7 mouse cellular contexts compared by ENCODE assay signal in the genomic region with DNA sequence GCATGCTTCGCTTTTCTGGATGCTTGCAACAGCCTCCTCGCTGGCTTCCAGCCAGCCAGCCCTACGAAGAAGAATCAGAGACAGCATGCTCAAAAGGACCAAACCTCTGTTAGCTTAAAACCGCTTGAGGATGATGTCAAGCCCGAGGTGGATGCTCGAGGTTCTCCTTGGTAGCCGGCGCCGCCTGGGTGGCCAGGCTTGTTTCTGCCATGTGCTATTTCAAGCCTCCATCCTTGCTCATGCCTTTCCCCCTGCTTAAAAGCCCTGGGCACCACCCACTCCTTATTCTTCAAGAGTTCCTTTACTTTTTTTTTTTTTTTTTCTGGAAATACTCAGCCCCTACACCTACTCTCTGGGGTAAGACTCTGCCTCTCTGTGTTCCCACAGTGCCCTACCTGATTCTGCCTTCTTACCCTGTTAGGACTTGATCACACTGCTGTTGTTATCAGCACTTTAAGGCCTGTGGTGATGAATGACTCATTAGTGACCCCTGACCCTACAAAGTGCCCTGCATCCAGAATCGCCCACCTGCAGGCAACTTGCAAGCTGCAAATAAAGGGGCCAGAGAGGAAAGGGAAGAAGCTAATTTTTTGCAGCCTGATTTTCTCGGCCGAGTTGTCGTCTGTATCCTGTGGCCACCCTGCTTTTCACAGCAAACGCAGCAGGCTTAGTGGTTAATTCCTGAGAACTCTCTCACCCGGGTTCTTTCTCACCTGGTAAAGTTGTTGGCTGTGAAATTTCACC. TPM values are rescaled to one million over a fixed set of nuclear protein-coding genes. Genes with fewer than 3 reads are reported as not detected.
DNase-seq lines count a peak whose midpoint lies in the region; ATAC-seq and TF ChIP-seq lines count a peak whose summit lies in the region.

No protein-coding gene starts in this region.

- peak overlapping the region; percentile 36; the same call in 1 of the 2 replicates for H3K4me2 ChIP-seq in lung, postnatal 0 days (replicated peaks; ENCODE audit: low read depth, low read length)
- peak overlapping the region; percentile 60 for H3K4me2 ChIP-seq in heart, postnatal 0 days (ENCODE audit: low read depth, low read length)
- H3K4me2 ChIP-seq in midbrain, postnatal 0 days (ENCODE audit: low read depth, low read length, poor library complexity, severe bottlenecking): peak overlapping the region; percentile 50

- H3K4me1 ChIP-seq in lung, postnatal 0 days (ENCODE audit: insufficient read depth, low read depth, low read length): 0 out of 2 replicates have a peak, but pooled peaks cover 2% of the 10 kb centered on the region
- peaks cover 46% of the 10 kb centered on the region for H3K4me1 ChIP-seq in embryonic facial prominence, embryonic 10.5 days
- peaks cover 12% of the 10 kb centered on the region for H3K4me1 ChIP-seq in heart, postnatal 0 days (ENCODE audit: control insufficient read depth, insufficient read depth)
- H3K4me1 ChIP-seq in midbrain, postnatal 0 days (ENCODE audit: insufficient read depth, low read length): 0 out of 2 replicates have a peak, but pooled peaks cover 3% of the 10 kb centered on the region

- DNase-seq in lung, postnatal 0 days (ENCODE audit: low spot score): peak; percentile 40
- DNase-seq in lung, postnatal 25 days (ENCODE audit: low spot score): no peak
- peak; percentile 48 for DNase-seq in embryonic facial prominence, embryonic 10.5 days (ENCODE audit: low spot score)
- no peak for DNase-seq in heart, postnatal 0 days (ENCODE audit: low spot score)
- DNase-seq in left cerebral cortex, adult 2 months (ENCODE audit: extremely low spot score in 1 of 2, low spot score in 2 of 2): peak; percentile 52 to 65
- DNase-seq in midbrain, postnatal 0 days (ENCODE audit: low spot score): peak; percentile 62

- WGBS in lung, postnatal 0 days: 21% methylated on average over 15 of the region's 15 CpGs
- 2% methylated on average over 15 of the region's 15 CpGs for WGBS in embryonic facial prominence, embryonic 10.5 days
- 21% methylated on average over 15 of the region's 15 CpGs for WGBS in heart, postnatal 0 days
- 12% methylated on average over 15 of the region's 15 CpGs for WGBS in midbrain, postnatal 0 days

- ATAC-seq in lung, postnatal 0 days: no peak
- no peak for ATAC-seq in heart, postnatal 0 days (ENCODE audit: insufficient read depth, low read depth)
- no peak for ATAC-seq in midbrain, postnatal 0 days (ENCODE audit: low FRiP score)
- ATAC-seq in inflammation-experienced regulatory T-cells, adult 6 months: no peak

- no peak overlapping the region for H3K4me3 ChIP-seq in lung, postnatal 0 days (ENCODE audit: low read depth, low read length)
- peak overlapping the region; percentile 47 for H3K4me3 ChIP-seq in embryonic facial prominence, embryonic 10.5 days
- peak overlapping the region; percentile 32 for H3K4me3 ChIP-seq in heart, postnatal 0 days (ENCODE audit: low read depth, low read length)
- H3K4me3 ChIP-seq in left cerebral cortex, adult 2 months: peak overlapping the region; percentile 34; the same call in 1 of the 2 replicates
- H3K4me3 ChIP-seq in midbrain, postnatal 0 days (ENCODE audit: low read depth, low read length): peak overlapping the region; percentile 21

- TF ChIP-seq CTCF in lung, postnatal 0 days (IDR thresholded peaks at IDR 0.05): no peak
- TF ChIP-seq CTCF in heart, postnatal 0 days (IDR thresholded peaks at IDR 0.05; ENCODE audit: low read depth): no peak
- TF ChIP-seq CTCF in left cerebral cortex, adult 2 months (IDR thresholded peaks at IDR 0.05): no peak
- no peak for TF ChIP-seq CTCF in midbrain, postnatal 0 days (IDR thresholded peaks at IDR 0.05)

- H3K36me3 ChIP-seq in lung, postnatal 0 days (ENCODE audit: insufficient read depth, low read length): no peaks in the 10 kb centered on the region
- H3K36me3 ChIP-seq in embryonic facial prominence, embryonic 10.5 days (replicated peaks): no peaks in the 10 kb centered on the region
- H3K36me3 ChIP-seq in heart, postnatal 0 days (replicated peaks; ENCODE audit: control insufficient read depth, insufficient read depth, low read length): no peaks in the 10 kb centered on the region
- H3K36me3 ChIP-seq in midbrain, postnatal 0 days (ENCODE audit: insufficient read depth, low read length): no peaks in the 10 kb centered on the region

- no peak overlapping the region for H3K9ac ChIP-seq in lung, postnatal 0 days (replicated peaks; ENCODE audit: low read depth)
- H3K9ac ChIP-seq in heart, postnatal 0 days (replicated peaks; ENCODE audit: low read depth, low read length): no peak overlapping the region
- peak overlapping the region; percentile 39 for H3K9ac ChIP-seq in midbrain, postnatal 0 days (replicated peaks; ENCODE audit: low read length, poor library complexity, severe bottlenecking)

- H3K27me3 ChIP-seq in lung, postnatal 0 days (replicated peaks; ENCODE audit: insufficient read depth, low read length): no peaks in the 10 kb centered on the region
- peaks cover 61% of the 10 kb centered on the region for H3K27me3 ChIP-seq in embryonic facial prominence, embryonic 10.5 days (replicated peaks; ENCODE audit: low read depth, poor library complexity, severe bottlenecking)
- peaks cover 11% of the 10 kb centered on the region for H3K27me3 ChIP-seq in heart, postnatal 0 days (ENCODE audit: control insufficient read depth, insufficient read depth, low read length)
- no peaks in the 10 kb centered on the region for H3K27me3 ChIP-seq in midbrain, postnatal 0 days (ENCODE audit: insufficient read depth, low read length)

- no peak overlapping the region for H3K27ac ChIP-seq in lung, postnatal 0 days (ENCODE audit: low read length)
- peak overlapping the region; percentile 48; the same call in 1 of the 2 replicates for H3K27ac ChIP-seq in embryonic facial prominence, embryonic 10.5 days (replicated peaks)
- H3K27ac ChIP-seq in heart, postnatal 0 days (ENCODE audit: low read depth): no peak overlapping the region
- peak overlapping the region; percentile 90 for H3K27ac ChIP-seq in left cerebral cortex, adult 2 months
- 0 out of 2 replicates have a peak overlapping the region, but pooled peaks have one; percentile 18 for H3K27ac ChIP-seq in midbrain, postnatal 0 days (ENCODE audit: low read depth, low read length)

- TF ChIP-seq EP300 in lung, postnatal 0 days (IDR thresholded peaks at IDR 0.05): no peak
- no peak for TF ChIP-seq EP300 in heart, postnatal 0 days (IDR thresholded peaks at IDR 0.05; ENCODE audit: low read depth)

- intact Hi-C loops in left cerebral cortex, adult 2 months (cut with DNase I): loop anchor here (2.0 kb wide), 2 partner anchors 29 to 53 kb away; no protein-coding TSS in a partner anchor

- no peaks in the 10 kb centered on the region for H3K9me3 ChIP-seq in lung, postnatal 0 days (ENCODE audit: low read length)
- H3K9me3 ChIP-seq in embryonic facial prominence, embryonic 10.5 days: no peaks in the 10 kb centered on the region
- H3K9me3 ChIP-seq in heart, postnatal 0 days (replicated peaks; ENCODE audit: control insufficient read depth, low read length): no peaks in the 10 kb centered on the region
- H3K9me3 ChIP-seq in midbrain, postnatal 0 days (ENCODE audit: low read length): no peaks in the 10 kb centered on the region

RNA-seq across cellular contexts. Expression of a gene that starts 52.4 kb away (rescaled TPM):
- polyA plus RNA-seq in lung, postnatal 0 days (2015; fragmentation: Nextera tagmentation; extraction: Ambion mirVana): 0.15 and 0.31 TPM in 2 replicates
- polyA plus RNA-seq in embryonic facial prominence, embryonic 10.5 days (2016; fragmentation: Nextera tagmentation; extraction: Ambion mirVana): 0.38 and 0.79 TPM in 2 replicates
- total RNA-seq in heart, postnatal 0 days (2014; rRNA removed; ENCODE audit: low replicate concordance): 3.2 TPM in 1 of 2 replicates, not detected in the other
- 0.07 and 0.11 TPM in 2 replicates for polyA plus RNA-seq in heart, postnatal 0 days (2015; fragmentation: Nextera tagmentation; extraction: Ambion mirVana)
- total RNA-seq in left cerebral cortex, adult 2 months (2021): 1 to 10 TPM in 1 of 2 experiments, under 1 TPM in 1; 0.81 to 1.2 TPM
- total RNA-seq in midbrain, postnatal 0 days (2014; rRNA removed): 5.0 and 7.3 TPM in 2 replicates
- polyA plus RNA-seq in midbrain, postnatal 0 days (2015; fragmentation: Nextera tagmentation; extraction: Ambion mirVana): 2.1 and 2.7 TPM in 2 replicates
- polyA plus RNA-seq in inflammation-experienced regulatory T-cells, adult 6 months (2017; shearing (Covaris generic)): not detected

RNA-seq across cellular contexts. Expression of a gene that starts 54.6 kb away (rescaled TPM):
- 7.8 and 8.5 TPM in 2 replicates for polyA plus RNA-seq in lung, postnatal 0 days (2015; fragmentation: Nextera tagmentation; extraction: Ambion mirVana)
- 4.7 and 5.2 TPM in 2 replicates for polyA plus RNA-seq in embryonic facial prominence, embryonic 10.5 days (2016; fragmentation: Nextera tagmentation; extraction: Ambion mirVana)
- total RNA-seq in heart, postnatal 0 days (2014; rRNA removed; ENCODE audit: low replicate concordance): 27.8 and 34.5 TPM in 2 replicates
- polyA plus RNA-seq in heart, postnatal 0 days (2015; fragmentation: Nextera tagmentation; extraction: Ambion mirVana): 3.9 and 5.0 TPM in 2 replicates
- 100 to 1,000 TPM; 245 to 247 TPM for total RNA-seq in left cerebral cortex, adult 2 months (2021)
- 48.3 and 62.3 TPM in 2 replicates for total RNA-seq in midbrain, postnatal 0 days (2014; rRNA removed)
- 11.3 and 12.1 TPM in 2 replicates for polyA plus RNA-seq in midbrain, postnatal 0 days (2015; fragmentation: Nextera tagmentation; extraction: Ambion mirVana)
- 10 to 100 TPM; 13.7 to 26.5 (median 16.2) TPM for polyA plus RNA-seq in inflammation-experienced regulatory T-cells, adult 6 months (2017; shearing (Covaris generic))

Comparison
In these comparisons a context has a peak if more than half of its experiments do, and no peak if none do; other contexts are left out.
1. DNase-seq: peak in lung, postnatal 0 days (single experiment), embryonic facial prominence, embryonic 10.5 days (single experiment), left cerebral cortex, adult 2 months (2 of 2) and midbrain, postnatal 0 days (single experiment); none in lung, postnatal 25 days (single experiment) and heart, postnatal 0 days (single experiment).
2. H3K27ac ChIP-seq: peak in embryonic facial prominence, embryonic 10.5 days (single experiment), left cerebral cortex, adult 2 months (single experiment) and midbrain, postnatal 0 days (single experiment); none in lung, postnatal 0 days (single experiment) and heart, postnatal 0 days (single experiment).
3. Peak in every context shown above with its lines, with median percentiles within 50 percentile points of each other: H3K4me2 ChIP-seq.